Mouse (Mus musculus) ES-E14 (cell line): ENCODE measurements around the gene Mark1. TPM values are rescaled to one million over a fixed set of nuclear protein-coding genes. Genes with fewer than 3 reads are reported as not detected.

Source experiments
- DNase-seq: peaks from one replicate; pipeline ENCODE4 v3.0.0-alpha.2; 2013; ENCODE audit warnings: low read depth, low spot score
- H3K27ac ChIP-seq: 2 replicates; pipeline ENCODE4 v1.5.1; 2012; ENCODE audit warnings: low read depth, mild to moderate bottlenecking, low read length, moderate library complexity, mixed read lengths; ENCODE audit not compliant: poor library complexity, insufficient read depth, severe bottlenecking
- H3K36me3 ChIP-seq: 2 replicates; pipeline ENCODE4 v1.6.1; 2012; ENCODE audit warnings: mild to moderate bottlenecking, low read length, moderate library complexity, mixed read lengths; ENCODE audit not compliant: control insufficient read depth, poor library complexity, insufficient read depth, severe bottlenecking
- H3K4me1 ChIP-seq, 2 experiments: fragments of 150-350 bp in 1 of 2; sonication (generic) in 1 of 2; 2 replicates each; pipeline ENCODE4 v1.6.1; 2012; ENCODE audit warnings: low read length in 2 of 2, mild to moderate bottlenecking in 1 of 2, mixed read lengths in 1 of 2; ENCODE audit not compliant: control insufficient read depth in 2 of 2, insufficient read depth in 2 of 2, poor library complexity in 1 of 2
- H3K4me3 ChIP-seq, 2 experiments: fragments of 150-350 bp in 1 of 2; sonication (generic) in 1 of 2; 2 replicates each; pipeline ENCODE4 v1.5.1; 2012; ENCODE audit warnings: low read length in 2 of 2, low read depth in 1 of 2, mild to moderate bottlenecking in 1 of 2, mixed read lengths in 1 of 2; ENCODE audit not compliant: insufficient read depth in 1 of 2, poor library complexity in 1 of 2, severe bottlenecking in 1 of 2
- H3K9ac ChIP-seq: 2 replicates; pipeline ENCODE4 v1.6.1; 2012; ENCODE audit warnings: low read depth, mild to moderate bottlenecking, low read length, mixed read lengths; ENCODE audit not compliant: poor library complexity, insufficient read depth, severe bottlenecking
- H3K9me3 ChIP-seq: fragments of 150-350 bp; sonication (generic); 2 replicates; pipeline ENCODE4 v1.6.1; 2012; ENCODE audit warnings: low read depth, mild to moderate bottlenecking, low read length; ENCODE audit not compliant: control insufficient read depth, insufficient read depth
- CHD2 ChIP-seq: IDR thresholded peaks from 2 replicates; pipeline ENCODE4 v1.6.1; 2014; ENCODE audit warnings: mild to moderate bottlenecking, low read depth, low read length, inconsistent platforms
- HCFC1 ChIP-seq: IDR thresholded peaks from 2 replicates; pipeline ENCODE4 v1.6.1; 2012; ENCODE audit warnings: low read length, inconsistent platforms, borderline replicate concordance; ENCODE audit not compliant: insufficient read depth
- MAFK ChIP-seq: IDR thresholded peaks from 2 replicates; pipeline ENCODE4 v1.6.1; 2014; ENCODE audit warnings: mild to moderate bottlenecking, low read depth, low read length, inconsistent platforms; ENCODE audit not compliant: insufficient read depth
- ZC3H11A ChIP-seq: IDR thresholded peaks from 2 replicates; pipeline ENCODE4 v1.6.1; 2012; ENCODE audit warnings: low read depth, mild to moderate bottlenecking, inconsistent platforms, low read length, borderline replicate concordance
- ZNF384 ChIP-seq: IDR thresholded peaks from 2 replicates; pipeline ENCODE4 v1.6.1; 2012; ENCODE audit warnings: low read depth, low read length, inconsistent platforms
- in situ Hi-C, 2 experiments: fragments of 600-800 bp; cut with MboI; formaldehyde crosslinking; loops; one replicate each; pipeline ENCODE4 v1.15.1; 2025; ENCODE audit warnings: low sequenced_read_pairs in 2 of 2, inconsistent platforms in 1 of 2; ENCODE audit not compliant: unreplicated experiment in 2 of 2
- total RNA-seq: library from RNA; depleted of rRNA; stranded (reverse); fragments of 300-350 nt; gene quantifications from 2 replicates; pipeline ENCODE4 v1.2.3, GENCODE M21; 2012; rRNA removed

Mark1 gene
- total RNA-seq, result 3.3 and 3.6 TPM in 2 replicates

GRCm38 (mm10) chr1:184999071-184999750, at the start of gene Mark1:
Gene Mark1, minus strand, starts transcription at chr1:184999570.
- no peaks in the 10 kb centered on the region for H3K36me3 ChIP-seq
- no peak for DNase-seq
- in situ Hi-C loops, result no loop called here
- no peaks in the 10 kb centered on the region for H3K9me3 ChIP-seq
- no peak within 1 kb of the TSS for H3K27ac ChIP-seq
- H3K9ac ChIP-seq, result peak within 1 kb of the TSS; percentile 80
- no peaks in the 10 kb centered on the region; a peak in 1 of 4 replicates for H3K4me1 ChIP-seq
- TF ChIP-seq ZC3H11A (no peak), HCFC1 (no peak), ZNF384 (no peak), MAFK (no peak), CHD2 (no peak)
- peak within 1 kb of the TSS; percentile 79 to 89 for H3K4me3 ChIP-seq

- no peak overlapping the region for H3K9ac ChIP-seq
- in situ Hi-C loops, result no loop called here
- TF ChIP-seq HCFC1 (no peak), ZNF384 (no peak), CHD2 (no peak), ZC3H11A (no peak)
- H3K27ac ChIP-seq, result no peak overlapping the region
- H3K4me1 ChIP-seq, result no peaks in the 10 kb centered on the region
- H3K9me3 ChIP-seq, result no peaks in the 10 kb centered on the region
- no peak for DNase-seq
- H3K36me3 ChIP-seq, result no peaks in the 10 kb centered on the region
- no peak overlapping the region for H3K4me3 ChIP-seq
These were observed 48.3 kb upstream of the Mark1 start for GRCm38 (mm10) chr1:185047516-185048247.

GRCm38 (mm10) chr1:185046513-185046912, 47.1 kb upstream of the Mark1 start:
- in situ Hi-C loops, result no loop called here

GRCm38 (mm10) chr1:185038183-185038686, 38.9 kb upstream of the Mark1 start:
- no peak overlapping the region for H3K9ac ChIP-seq
- H3K4me1 ChIP-seq, result no peaks in the 10 kb centered on the region
- no peak overlapping the region for H3K27ac ChIP-seq
- DNase-seq, result no peak
- H3K36me3 ChIP-seq, result no peaks in the 10 kb centered on the region
- no peak for TF ChIP-seq ZC3H11A
- TF ChIP-seq ZNF384, result no peak
- TF ChIP-seq CHD2, result no peak
- no peak for TF ChIP-seq MAFK
- TF ChIP-seq HCFC1, result no peak
- in situ Hi-C loops, result no loop called here
- H3K9me3 ChIP-seq, result no peaks in the 10 kb centered on the region
- H3K4me3 ChIP-seq, result no peak overlapping the region

More at GRCm38 (mm10) chr1:185046513-185046912, 47.1 kb upstream of the Mark1 start:
- TF ChIP-seq CHD2, result no peak
- H3K36me3 ChIP-seq, result no peaks in the 10 kb centered on the region
- no peak overlapping the region for H3K9ac ChIP-seq
- no peaks in the 10 kb centered on the region for H3K4me1 ChIP-seq
- no peak for DNase-seq
- H3K9me3 ChIP-seq, result no peaks in the 10 kb centered on the region
- no peak overlapping the region for H3K27ac ChIP-seq
- H3K4me3 ChIP-seq, result no peak overlapping the region
